ENCODE assay signal across 8 mouse cellular contexts in the genomic region with DNA sequence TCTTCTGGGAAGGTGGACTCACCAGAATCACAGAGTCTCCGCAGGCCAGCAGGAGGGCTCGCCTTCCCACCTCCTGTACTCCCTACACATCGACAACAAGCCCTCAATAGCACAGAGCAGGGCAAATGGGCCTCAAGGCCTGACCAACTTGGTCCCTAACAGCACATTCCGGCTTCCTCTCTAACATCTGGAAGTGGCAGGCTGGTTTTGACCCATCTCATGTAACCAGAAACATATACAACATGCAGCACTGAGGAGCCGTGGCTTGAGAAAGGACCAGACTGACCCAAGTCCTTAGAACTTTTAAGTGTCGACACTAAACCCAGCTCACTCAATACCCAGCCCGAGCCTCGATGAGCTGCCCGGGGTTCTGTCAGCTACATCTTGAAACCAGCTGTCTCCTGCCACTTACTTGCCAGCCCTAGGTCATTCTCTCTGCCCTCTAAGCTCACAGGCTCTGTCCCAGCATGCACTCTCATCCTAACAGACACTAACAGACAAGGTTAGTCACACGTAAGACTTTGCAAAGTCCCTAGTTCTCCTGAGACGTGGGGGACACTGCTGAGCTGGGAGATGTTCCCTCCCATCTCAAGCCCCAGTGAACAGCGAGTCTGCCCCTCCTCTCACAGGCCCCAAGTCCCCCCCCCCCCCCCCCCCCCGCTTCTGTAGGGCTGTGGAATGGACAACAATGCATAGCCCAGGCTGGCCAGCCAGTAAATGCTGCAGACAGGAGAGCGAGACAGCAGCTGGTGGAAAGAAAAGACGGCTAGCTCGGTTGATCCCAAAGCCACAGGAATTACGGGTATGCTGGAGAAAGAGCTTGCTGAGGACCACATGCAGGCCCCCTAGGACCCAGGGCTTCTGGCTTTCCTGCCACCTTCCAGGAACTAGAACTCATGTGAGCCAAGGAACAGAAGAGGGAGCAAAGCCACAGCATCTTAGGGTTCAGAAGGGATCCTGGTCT. TPM values are rescaled to one million over a fixed set of nuclear protein-coding genes. Genes with fewer than 3 reads are reported as not detected.
DNase-seq lines count a peak whose midpoint lies in the region; ATAC-seq and TF ChIP-seq lines count a peak whose summit lies in the region.

No protein-coding gene starts in this region.

- H3K27ac ChIP-seq in spleen, adult 2 months (ENCODE audit: insufficient read depth, low read length): peak overlapping the region; percentile 48; the same call in 1 of the 2 replicates
- peak overlapping the region; percentile 90 for H3K27ac ChIP-seq in limb, embryonic 14.5 days (replicated peaks; ENCODE audit: low read depth, low read length)
- H3K27ac ChIP-seq in stomach, postnatal 0 days (replicated peaks): peak overlapping the region; percentile 97

- 79% methylated on average over 17 of the region's 17 CpGs for WGBS in spleen, adult 2 months
- WGBS in limb, embryonic 14.5 days: 13% methylated on average over 16 of the region's 17 CpGs
- WGBS in stomach, postnatal 0 days: 18% methylated on average over 16 of the region's 17 CpGs

- H3K27me3 ChIP-seq in spleen, adult 2 months (ENCODE audit: control insufficient read depth, insufficient read depth, low read length): no peaks in the 10 kb centered on the region
- no peaks in the 10 kb centered on the region for H3K27me3 ChIP-seq in limb, embryonic 14.5 days (ENCODE audit: control insufficient read depth, insufficient read depth, low read length)
- no peaks in the 10 kb centered on the region for H3K27me3 ChIP-seq in stomach, postnatal 0 days (ENCODE audit: control insufficient read depth, insufficient read depth, low read length)

- H3K4me3 ChIP-seq in spleen, adult 2 months (ENCODE audit: extremely low read depth, insufficient read depth, insufficient read length): no peak overlapping the region
- peak overlapping the region; percentile 10; the same call in 1 of the 2 replicates for H3K4me3 ChIP-seq in limb, embryonic 14.5 days (replicated peaks; ENCODE audit: low read length)
- H3K4me3 ChIP-seq in stomach, postnatal 0 days (ENCODE audit: low read depth, low read length): no peak overlapping the region

- H3K36me3 ChIP-seq in spleen, adult 2 months (ENCODE audit: control insufficient read depth, insufficient read depth, low read length): no peaks in the 10 kb centered on the region
- no peaks in the 10 kb centered on the region for H3K36me3 ChIP-seq in limb, embryonic 14.5 days (ENCODE audit: control insufficient read depth, insufficient read depth, low read length)
- no peaks in the 10 kb centered on the region for H3K36me3 ChIP-seq in stomach, postnatal 0 days (ENCODE audit: control insufficient read depth, insufficient read depth, low read length)

- no peak for TF ChIP-seq EP300 in stomach, postnatal 0 days (optimal IDR thresholded peaks at IDR 0.05)

- peak; percentile 16 for ATAC-seq in limb, embryonic 14.5 days (ENCODE audit: low FRiP score, low read depth)
- no peak; the same call in 1 of the 2 replicates for ATAC-seq in stomach, postnatal 0 days (ENCODE audit: low FRiP score, low TSS enrichment)

- peak overlapping the region; percentile 34 for H3K9ac ChIP-seq in limb, embryonic 14.5 days (ENCODE audit: low read depth, low read length, severe bottlenecking)
- H3K9ac ChIP-seq in stomach, postnatal 0 days (ENCODE audit: low read length): 0 out of 2 replicates have a peak overlapping the region, but pooled peaks have one; percentile 35

- peaks cover 41% of the 10 kb centered on the region for H3K4me1 ChIP-seq in spleen, adult 2 months (ENCODE audit: control insufficient read depth, insufficient read depth, insufficient read length)
- peaks cover 85% of the 10 kb centered on the region for H3K4me1 ChIP-seq in limb, embryonic 14.5 days (ENCODE audit: control insufficient read depth, insufficient read depth, low read length)
- peaks cover 49% of the 10 kb centered on the region for H3K4me1 ChIP-seq in stomach, postnatal 0 days (replicated peaks; ENCODE audit: control insufficient read depth, insufficient read depth)

- peak overlapping the region; percentile 41 for H3K4me2 ChIP-seq in limb, embryonic 14.5 days (replicated peaks; ENCODE audit: low read depth, low read length, severe bottlenecking)
- H3K4me2 ChIP-seq in stomach, postnatal 0 days (replicated peaks; ENCODE audit: low read depth): peak overlapping the region; percentile 45

- no peak for DNase-seq in spleen, adult 2 months (ENCODE audit: low read depth in 1 of 2, low spot score in 2 of 2)
- no peak for DNase-seq in spleen, postnatal 14 days (ENCODE audit: low spot score in 2 of 2)
- peak; percentile 61 for DNase-seq in fibroblast of lung, adult 2 months (ENCODE audit: low read depth)
- DNase-seq in limb, embryonic 14.5 days (ENCODE audit: low spot score): peak; percentile 60
- no peak for DNase-seq in stomach, postnatal 0 days (ENCODE audit: low spot score)
- DNase-seq in cerebellum, postnatal 36 days: no peak
- DNase-seq in gastrocnemius, adult 18-20 months (ENCODE audit: low spot score): no peak
- no peak for DNase-seq in natural killer cell, adult 2 months (ENCODE audit: low spot score in 2 of 2)

- no peaks in the 10 kb centered on the region for H3K9me3 ChIP-seq in limb, embryonic 14.5 days (ENCODE audit: control insufficient read depth, low read length)
- no peaks in the 10 kb centered on the region for H3K9me3 ChIP-seq in stomach, postnatal 0 days (ENCODE audit: control insufficient read depth, low read length)

- TF ChIP-seq POLR2A in spleen, adult 2 months (IDR thresholded peaks at IDR 0.05; ENCODE audit: low read depth, low read length): no peak
- TF ChIP-seq POLR2A in limb, embryonic 14.5 days (IDR thresholded peaks at IDR 0.05; ENCODE audit: borderline replicate concordance, extremely low read depth, insufficient read depth, insufficient read length): no peak

- no peak for TF ChIP-seq CTCF in spleen, adult 2 months (IDR thresholded peaks at IDR 0.05; ENCODE audit: extremely low read depth, insufficient read depth, insufficient read length, insufficient replicate concordance)
- no peak; the same call in 1 of the 2 replicates for TF ChIP-seq CTCF in stomach, postnatal 0 days (IDR thresholded peaks at IDR 0.05; ENCODE audit: low read depth)

RNA-seq across cellular contexts. Expression of gene Ski, which starts 48.3 kb away (rescaled TPM):
- 32.2 and 40.6 TPM in 2 replicates for polyA plus RNA-seq in spleen, adult 2 months (2012; rRNA removed)
- 88.7 and 109 TPM in 2 replicates for polyA plus RNA-seq in limb, embryonic 14.5 days (2012; rRNA removed)
- 44.0 and 47.5 TPM in 2 replicates for polyA plus RNA-seq in limb, embryonic 14.5 days (2014; fragmentation: Nextera tagmentation; extraction: Ambion mirVana)
- polyA plus RNA-seq in stomach, postnatal 0 days (2015; fragmentation: Nextera tagmentation; extraction: Ambion mirVana): 9.7 and 10.8 TPM in 2 replicates
- total RNA-seq in gastrocnemius, adult 18-20 months (2021): 10 to 100 TPM; 28.3 to 31.3 TPM

Comparison
In these comparisons a context has a peak if more than half of its experiments do, and no peak if none do; other contexts are left out.
1. DNase-seq: peak in fibroblast of lung, adult 2 months (single experiment) and limb, embryonic 14.5 days (single experiment); none in spleen, adult 2 months (0 of 2), spleen, postnatal 14 days (0 of 2), stomach, postnatal 0 days (single experiment), cerebellum, postnatal 36 days (0 of 2), gastrocnemius, adult 18-20 months (single experiment) and natural killer cell, adult 2 months (0 of 2).
2. Peak in every context shown above with its lines, with median percentiles within 50 percentile points of each other: H3K27ac ChIP-seq.